Mouse (Mus musculus) heart, embryonic 15.5 days (tissue): ENCODE measurements around the gene Fut7. TPM values are rescaled to one million over a fixed set of nuclear protein-coding genes. Genes with fewer than 3 reads are reported as not detected.
A peak's percentile ranks its signal among the peaks of the same experiment; 100 is the strongest.

Experiments
- ATAC-seq: fragments of 200-750 bp; cut with Nextera tagmentation; replicated peaks from 2 replicates; pipeline ENCODE4 v1.8.0; 2017; ENCODE audit warnings: low read depth, moderate TSS enrichment; ENCODE audit not compliant: insufficient number of reproducible peaks, insufficient read depth, low FRiP score
- H3K27ac ChIP-seq: fragments of 300-500 bp; sonication (generic); 2 replicates; pipeline ENCODE4 v1.5.1; 2015; ENCODE audit warnings: mild to moderate bottlenecking, inconsistent platforms
- H3K27me3 ChIP-seq: fragments of 300-500 bp; sonication (generic); 2 replicates; pipeline ENCODE4 v1.6.1; 2015; ENCODE audit warnings: inconsistent platforms
- H3K36me3 ChIP-seq: fragments of 300-500 bp; sonication (generic); 2 replicates; pipeline ENCODE4 v1.6.1; 2015; ENCODE audit warnings: mild to moderate bottlenecking, inconsistent platforms
- H3K4me1 ChIP-seq: fragments of 300-500 bp; sonication (generic); replicated peaks from 2 replicates; pipeline ENCODE4 v1.6.1; 2015; ENCODE audit warnings: inconsistent platforms
- H3K4me2 ChIP-seq: fragments of 300-500 bp; sonication (generic); 2 replicates; pipeline ENCODE4 v1.6.1; 2015; ENCODE audit warnings: inconsistent platforms, mild to moderate bottlenecking, moderate library complexity
- H3K4me3 ChIP-seq: fragments of 300-500 bp; sonication (generic); 2 replicates; pipeline ENCODE4 v1.5.1; 2015; ENCODE audit warnings: mild to moderate bottlenecking, inconsistent platforms
- H3K9ac ChIP-seq: fragments of 300-500 bp; sonication (generic); 2 replicates; pipeline ENCODE4 v1.6.1; 2015; ENCODE audit warnings: mild to moderate bottlenecking, inconsistent platforms
- H3K9me3 ChIP-seq: fragments of 300-500 bp; sonication (generic); replicated peaks from 2 replicates; pipeline ENCODE4 v1.6.1; 2016; ENCODE audit warnings: inconsistent platforms
- WGBS: fragments of 180-500 bp; shearing (Covaris S2); methylation state at CpG from one replicate; pipeline ENCODE4 v1.1.7; 2015; ENCODE audit warnings: mixed read lengths; 5-methylcytosine and 5-hydroxymethylcytosine counted together
- polyA plus RNA-seq: library from polyadenylated mRNA; unstranded; fragments of >200 nt; fragmentation: Nextera tagmentation; extraction: Ambion mirVana; gene quantifications from 2 replicates; pipeline ENCODE4 v1.2.1, GENCODE M21; 2015

The Fut7 gene
- polyA plus RNA-seq, 1 experiment from 2014 or later: 0.08 TPM

- peaks cover 49% of the 10 kb centered on the region for H3K27me3 ChIP-seq
Measured at GRCm38 (mm10) chr2:25425481-25425880, 2.4 kb downstream of the Fut7 start.

DNA sequence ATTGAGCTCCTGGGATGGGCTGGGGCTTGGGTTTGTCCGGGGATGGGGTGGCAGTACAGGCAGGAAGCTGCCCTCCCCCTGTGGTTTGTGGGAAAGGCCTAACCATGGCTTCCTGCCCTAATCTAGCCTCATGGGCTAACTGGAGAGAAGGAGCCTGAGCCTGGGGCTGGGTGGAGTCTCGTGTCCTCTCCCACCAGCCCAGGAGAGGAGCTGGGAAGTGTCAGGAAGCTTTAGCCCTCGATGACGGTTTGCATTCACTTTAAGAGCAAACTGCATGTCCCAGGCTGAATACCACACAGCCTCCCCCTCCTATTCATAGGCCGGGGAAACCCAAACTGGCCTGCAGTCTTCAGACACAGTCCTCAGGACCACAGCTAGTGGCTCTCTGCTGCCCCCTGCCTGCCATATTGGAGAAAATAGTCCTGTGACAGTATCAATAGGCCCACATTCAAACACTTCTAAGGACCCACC is 3.7 kb downstream of the Fut7 start:
- ATAC-seq: no peak
- H3K27me3 ChIP-seq: peaks cover 53% of the 10 kb centered on the region
- H3K4me3 ChIP-seq: no peak overlapping the region
- no peak overlapping the region for H3K9ac ChIP-seq
- H3K4me1 ChIP-seq: peaks cover 22% of the 10 kb centered on the region
- no peak overlapping the region for H3K4me2 ChIP-seq
- H3K36me3 ChIP-seq: no peaks in the 10 kb centered on the region
- WGBS: 29% methylated on average over 5 of the region's 5 CpGs
- no peak overlapping the region for H3K27ac ChIP-seq
- H3K9me3 ChIP-seq: no peaks in the 10 kb centered on the region

More at GRCm38 (mm10) chr2:25425481-25425880, 2.4 kb downstream of the Fut7 start:
- H3K9me3 ChIP-seq: no peaks in the 10 kb centered on the region
- no peak overlapping the region for H3K27ac ChIP-seq
- no peak overlapping the region for H3K9ac ChIP-seq
- WGBS: 40% methylated on average over 27 of the region's 27 CpGs
- ATAC-seq: no peak
- H3K4me3 ChIP-seq: no peak overlapping the region
- H3K4me1 ChIP-seq: peaks cover 22% of the 10 kb centered on the region
- no peaks in the 10 kb centered on the region for H3K36me3 ChIP-seq
- no peak overlapping the region for H3K4me2 ChIP-seq

DNA sequence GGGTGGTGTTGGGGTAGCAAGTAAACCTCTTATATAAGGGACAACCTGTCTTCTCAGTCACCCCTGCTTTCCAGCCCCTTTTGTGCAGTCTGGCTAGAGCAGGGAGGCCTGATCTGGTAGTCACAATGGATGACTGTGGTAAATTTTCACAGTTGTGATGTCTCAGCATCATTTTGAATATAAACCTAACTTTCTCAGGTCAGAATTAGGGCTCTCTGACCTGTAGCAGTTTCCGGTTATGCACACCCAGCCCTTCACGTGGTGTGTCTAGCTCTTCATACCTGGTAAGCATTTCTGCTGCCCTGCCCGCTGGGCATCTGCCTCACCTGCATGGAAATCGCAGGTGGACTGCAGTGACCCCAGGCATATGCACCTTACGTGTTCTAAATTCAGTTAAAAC is 4.2 kb downstream of the Fut7 start:
- Histone ChIP-seq H3K27me3 (peaks cover 53% of the 10 kb centered on the region), H3K36me3 (no peaks in the 10 kb centered on the region), H3K9ac (no peak overlapping the region), H3K27ac (no peak overlapping the region), H3K4me2 (no peak overlapping the region), H3K4me3 (no peak overlapping the region), H3K9me3 (no peaks in the 10 kb centered on the region), H3K4me1 (peaks cover 22% of the 10 kb centered on the region)
- 87% methylated on average over 5 of the region's 5 CpGs for WGBS
- no peak for ATAC-seq

- ATAC-seq: peak; percentile 93
- peak within 1 kb of the TSS; percentile 54 for H3K27ac ChIP-seq
- under 1% methylated on average over 88 of the region's 89 CpGs for WGBS
- peak within 1 kb of the TSS; percentile 83 for H3K9ac ChIP-seq
- H3K4me2 ChIP-seq: peak within 1 kb of the TSS; percentile 95
- H3K4me1 ChIP-seq: peaks cover 16% of the 10 kb centered on the region
- H3K9me3 ChIP-seq: no peaks in the 10 kb centered on the region
- H3K27me3 ChIP-seq: peaks cover 40% of the 10 kb centered on the region
- H3K4me3 ChIP-seq: peak within 1 kb of the TSS; percentile 71
- no peaks in the 10 kb centered on the region for H3K36me3 ChIP-seq
Measured at GRCm38 (mm10) chr2:25428442-25429236, 5.6 kb downstream of the Fut7 start, which contains the start of gene Abca2. TSS of gene Abca2 (plus strand) at chr2:25428703.

DNA sequence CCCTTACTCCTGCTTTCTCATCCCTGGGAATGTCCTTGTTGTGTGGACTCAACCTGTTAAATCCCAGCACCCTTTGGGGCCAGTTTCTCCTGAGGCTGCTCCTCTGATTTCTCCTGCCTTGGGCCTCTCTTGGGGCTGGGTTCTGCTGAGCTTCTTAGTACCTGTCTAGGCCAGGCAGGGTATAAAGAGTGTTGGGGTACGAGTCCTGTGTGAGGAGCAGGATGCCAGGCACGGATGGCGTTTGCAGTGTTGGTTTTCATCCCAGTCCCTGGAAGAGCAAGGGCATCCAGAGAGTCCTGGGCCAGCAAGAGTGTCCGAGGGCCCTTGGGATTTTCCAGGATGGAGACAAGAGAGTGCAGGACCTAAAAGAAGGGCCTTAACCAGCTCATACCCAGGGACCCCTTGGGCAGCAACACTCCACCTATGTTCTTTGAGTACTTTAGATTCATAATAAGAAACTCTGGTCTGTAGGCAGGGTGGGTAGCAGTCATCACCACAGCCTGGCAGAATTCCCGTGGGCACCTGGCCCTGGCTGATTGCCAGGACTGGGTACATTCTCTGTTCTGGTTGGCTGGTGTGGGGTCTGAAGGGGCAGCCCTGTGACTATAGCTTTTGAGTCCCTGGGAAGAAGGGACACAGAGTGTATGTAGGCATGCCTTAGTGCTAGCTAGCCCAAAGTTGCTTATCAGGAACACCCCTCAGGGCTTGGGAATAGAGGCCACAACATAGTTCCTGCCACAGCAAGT is 6.5 kb downstream of the Fut7 start:
- no peak for ATAC-seq
- peaks cover 31% of the 10 kb centered on the region for H3K27me3 ChIP-seq
- no peak overlapping the region for H3K27ac ChIP-seq

GRCm38 (mm10) chr2:25430395-25431233 is 7.5 kb downstream of the Fut7 start:
- no peak for ATAC-seq
- H3K9ac ChIP-seq: no peak overlapping the region
- peaks cover 21% of the 10 kb centered on the region for H3K27me3 ChIP-seq
- WGBS: 72% methylated on average over 17 of the region's 17 CpGs
- no peak overlapping the region for H3K27ac ChIP-seq
- no peaks in the 10 kb centered on the region for H3K36me3 ChIP-seq
- H3K9me3 ChIP-seq: no peaks in the 10 kb centered on the region
- H3K4me2 ChIP-seq: no peak overlapping the region
- no peak overlapping the region for H3K4me3 ChIP-seq
- peaks cover 16% of the 10 kb centered on the region for H3K4me1 ChIP-seq

More for the DNA sequence above, 6.5 kb downstream of the Fut7 start:
- Histone ChIP-seq H3K4me3 (peak overlapping the region; percentile 71), H3K36me3 (no peaks in the 10 kb centered on the region), H3K4me1 (peaks cover 16% of the 10 kb centered on the region), H3K9me3 (no peaks in the 10 kb centered on the region), H3K9ac (peak overlapping the region; percentile 83; the same call in 1 of the 2 replicates), H3K4me2 (peak overlapping the region; percentile 95)
- WGBS: 67% methylated on average over 5 of the region's 5 CpGs

- H3K4me2 ChIP-seq: no peak overlapping the region
- ATAC-seq: no peak
- no peaks in the 10 kb centered on the region for H3K36me3 ChIP-seq
- no peak overlapping the region for H3K4me3 ChIP-seq
- no peaks in the 10 kb centered on the region for H3K9me3 ChIP-seq
- no peak overlapping the region for H3K9ac ChIP-seq
- peaks cover 16% of the 10 kb centered on the region for H3K4me1 ChIP-seq
- H3K27ac ChIP-seq: no peak overlapping the region
- WGBS: 82% methylated on average over 6 of the region's 6 CpGs
- peaks cover 13% of the 10 kb centered on the region for H3K27me3 ChIP-seq
Measured at GRCm38 (mm10) chr2:25431308-25431855, 8.3 kb downstream of the Fut7 start.

GRCm38 (mm10) chr2:25432326-25433098 is 9.4 kb downstream of the Fut7 start:
- no peak overlapping the region for H3K4me3 ChIP-seq
- H3K4me2 ChIP-seq: no peak overlapping the region
- peaks cover 16% of the 10 kb centered on the region for H3K4me1 ChIP-seq
- peaks cover 9% of the 10 kb centered on the region; the same call in 1 of the 2 replicates for H3K27me3 ChIP-seq
- 69% methylated on average over 11 of the region's 11 CpGs for WGBS
- H3K9ac ChIP-seq: no peak overlapping the region
- ATAC-seq: no peak
- H3K36me3 ChIP-seq: no peaks in the 10 kb centered on the region; the same call in 1 of the 2 replicates
- H3K9me3 ChIP-seq: no peaks in the 10 kb centered on the region
- no peak overlapping the region for H3K27ac ChIP-seq

DNA sequence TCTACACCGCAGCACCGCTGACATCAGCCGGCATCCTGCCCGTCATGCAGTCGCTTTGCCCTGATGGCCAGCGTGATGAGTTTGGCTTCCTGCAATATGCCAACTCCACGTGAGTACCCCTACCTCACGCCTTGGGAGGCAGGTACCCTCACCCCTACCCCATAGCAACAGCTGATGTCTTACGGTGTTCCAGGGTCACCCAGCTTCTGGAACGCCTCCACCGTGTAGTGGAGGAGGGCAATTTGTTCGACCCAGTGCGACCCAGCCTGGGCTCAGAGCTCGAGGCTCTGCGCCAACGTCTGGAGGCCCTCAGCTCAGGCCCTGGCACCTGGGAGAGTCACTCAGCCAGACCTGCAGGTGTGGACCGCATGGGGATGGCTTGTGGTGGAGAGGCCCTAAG is 10.0 kb downstream of the Fut7 start:
- Histone ChIP-seq H3K4me2 (no peak overlapping the region), H3K9me3 (no peaks in the 10 kb centered on the region), H3K27me3 (peaks cover 9% of the 10 kb centered on the region; the same call in 1 of the 2 replicates), H3K4me1 (peaks cover 16% of the 10 kb centered on the region), H3K36me3 (no peaks in the 10 kb centered on the region; the same call in 1 of the 2 replicates), H3K9ac (no peak overlapping the region), H3K27ac (no peak overlapping the region), H3K4me3 (no peak overlapping the region)
- ATAC-seq: no peak
- WGBS: 82% methylated on average over 17 of the region's 17 CpGs

DNA sequence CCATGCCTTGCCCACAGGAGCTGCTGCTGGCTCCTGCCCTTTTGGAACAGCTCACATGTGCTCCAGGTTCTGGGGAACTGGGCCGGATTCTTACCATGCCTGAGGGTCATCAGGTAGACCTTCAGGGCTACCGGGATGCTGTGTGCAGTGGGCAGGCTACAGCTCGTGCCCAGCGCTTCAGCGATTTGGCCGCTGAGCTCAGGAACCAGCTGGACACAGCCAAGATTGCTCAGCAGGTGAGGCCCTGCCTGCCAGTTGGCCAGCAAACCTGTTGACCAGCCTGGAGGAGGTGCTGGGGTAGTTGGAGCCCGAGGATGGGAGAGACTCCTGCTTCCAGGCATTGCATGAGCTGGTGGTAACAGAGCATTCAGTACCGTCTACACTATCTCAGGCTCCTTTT is 11.2 kb downstream of the Fut7 start:
- H3K36me3 ChIP-seq: no peaks in the 10 kb centered on the region; the same call in 1 of the 2 replicates
- H3K9me3 ChIP-seq: no peaks in the 10 kb centered on the region
- H3K4me2 ChIP-seq: no peak overlapping the region
- H3K4me1 ChIP-seq: peaks cover 10% of the 10 kb centered on the region
- 86% methylated on average over 8 of the region's 8 CpGs for WGBS
- no peak overlapping the region for H3K4me3 ChIP-seq
- H3K27ac ChIP-seq: no peak overlapping the region
- no peak for ATAC-seq
- peaks cover 9% of the 10 kb centered on the region; the same call in 1 of the 2 replicates for H3K27me3 ChIP-seq
- no peak overlapping the region for H3K9ac ChIP-seq
